Mouse (Mus musculus) kidney, adult 10 weeks (tissue): ENCODE results near the gene Rnf19b. TPM values are rescaled to one million over a fixed set of nuclear protein-coding genes. Genes with fewer than 3 reads are reported as not detected.

Experiments used
- polyA plus RNA-seq: library from polyadenylated mRNA; stranded (reverse); fragments of 350-450 nt; fragmentation: Illumina TruSeq; extraction: RNeasy Lipid Tissue Mini Kit (QIAGEN cat#74804); gene quantifications from one replicate; pipeline ENCODE4 v1.2.3, GENCODE M21; 2014; ENCODE audit warnings: low read depth, low replicate concordance

Rnf19b gene
- 6.5 TPM for polyA plus RNA-seq

DNA sequence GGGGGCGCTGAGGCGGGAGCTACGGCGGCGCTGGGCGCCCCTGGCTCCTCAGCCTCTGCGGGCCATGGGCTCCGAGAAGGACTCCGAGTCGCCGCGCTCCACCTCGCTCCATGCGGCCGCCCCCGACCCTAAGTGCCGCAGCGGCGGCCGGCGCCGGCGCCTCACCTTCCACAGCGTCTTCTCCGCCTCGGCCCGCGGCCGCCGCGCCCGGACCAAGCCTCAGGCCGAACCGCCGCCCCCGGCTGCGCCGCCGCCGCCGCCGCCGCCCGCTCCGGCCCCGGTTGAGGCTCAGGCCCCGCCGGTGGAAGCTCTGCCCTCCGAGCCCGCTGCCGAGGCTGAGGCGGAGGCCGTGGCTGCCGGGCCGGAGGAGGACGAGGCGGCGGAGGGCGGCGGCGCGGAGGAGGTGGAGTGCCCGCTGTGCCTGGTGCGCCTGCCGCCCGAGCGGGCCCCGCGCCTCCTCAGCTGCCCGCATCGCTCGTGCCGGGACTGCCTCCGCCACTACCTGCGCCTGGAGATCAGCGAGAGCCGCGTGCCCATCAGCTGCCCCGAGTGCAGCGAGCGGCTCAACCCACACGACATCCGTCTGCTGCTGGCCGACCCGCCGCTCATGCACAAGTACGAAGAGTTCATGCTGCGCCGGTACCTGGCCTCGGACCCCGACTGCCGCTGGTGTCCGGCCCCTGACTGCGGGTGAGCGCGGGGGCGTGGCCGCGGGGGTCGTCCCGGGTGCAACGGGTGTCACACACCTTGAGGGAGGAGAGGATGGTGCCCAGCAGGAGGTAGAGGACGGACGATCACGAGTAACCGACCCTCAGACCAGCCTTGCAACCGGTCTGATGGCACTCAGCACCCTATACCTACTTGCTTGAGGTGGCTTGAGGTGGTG is at the start of gene Rnf19b:
Gene Rnf19b, plus strand, starts transcription at position 65 of the 886 bp plus-strand sequence.

DNA sequence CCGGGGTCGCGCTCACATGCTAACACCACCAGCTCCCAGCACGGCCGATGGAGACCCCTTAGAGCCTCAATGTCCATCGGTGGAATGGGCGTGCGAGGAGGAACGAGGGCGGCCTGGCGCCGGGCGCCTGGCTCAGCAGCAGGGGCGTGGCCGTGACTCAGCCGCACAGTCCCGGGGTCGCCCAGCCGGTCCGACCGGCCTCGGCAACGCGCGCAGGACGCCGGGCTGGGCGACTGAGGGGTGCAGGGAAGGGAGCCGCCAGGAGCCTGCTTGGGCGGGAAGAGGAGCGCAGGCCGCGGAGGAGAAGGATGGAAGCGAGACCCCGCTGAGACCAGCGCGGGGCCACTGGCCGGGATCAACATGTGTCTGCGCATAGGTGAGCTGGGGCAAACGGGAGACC is 47.3 kb downstream of the Rnf19b start, which contains the start of gene Tmem54:
Gene Tmem54, plus strand, starts transcription at position 193 of the 400 bp plus-strand sequence.

DNA sequence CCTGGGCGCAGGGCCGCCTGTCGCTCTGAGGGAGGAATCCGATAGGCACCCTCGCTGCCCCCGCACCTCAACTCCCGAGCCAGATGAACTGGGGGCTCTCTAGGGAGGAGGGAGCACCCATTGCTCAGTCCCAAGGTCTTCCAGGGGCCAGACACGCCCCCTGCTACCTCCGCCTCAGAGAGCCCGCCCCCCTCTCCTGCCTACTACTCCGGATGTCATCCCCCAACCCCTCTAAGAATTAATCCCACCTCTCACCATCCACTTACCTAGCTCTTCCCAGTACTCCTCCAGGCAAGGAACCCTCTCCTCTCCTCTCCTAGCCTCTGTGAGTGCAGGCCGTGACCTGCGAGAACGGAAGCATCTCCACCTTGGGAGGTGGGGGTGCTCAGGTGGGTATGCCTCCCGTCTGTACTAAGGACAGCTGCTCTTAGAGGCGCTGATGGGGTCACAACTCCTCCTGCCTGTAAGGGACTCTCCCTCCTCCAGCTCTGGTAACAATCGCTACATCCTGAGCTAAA is 63.6 kb downstream of the Rnf19b start, which contains the start of gene Hpca:
Gene Hpca, minus strand, starts transcription at position 468 of the 518 bp plus-strand sequence.

Other genes starting within 250 kb of the Rnf19b start
- 0.61 TPM for gene Trim62, start 174.7 kb upstream of the Rnf19b start, polyA plus RNA-seq
- 0.85 TPM for gene Azin2, start 95.8 kb upstream of the Rnf19b start, polyA plus RNA-seq
- 48.5 TPM for gene Ak2, start 66.3 kb upstream of the Rnf19b start, polyA plus RNA-seq
- not detected for gene Tmem54, start 47.3 kb downstream of the Rnf19b start, polyA plus RNA-seq
- gene Hpca, start 63.8 kb downstream of the Rnf19b start, polyA plus RNA-seq = not detected
- gene Fndc5, start 78.7 kb downstream of the Rnf19b start, polyA plus RNA-seq = 0.57 TPM
- gene S100pbp, start 131.5 kb downstream of the Rnf19b start, polyA plus RNA-seq = 42.2 TPM
- 4.7 TPM for gene Yars, start 131.5 kb downstream of the Rnf19b start, polyA plus RNA-seq
- gene C77080, start 203.1 kb downstream of the Rnf19b start, polyA plus RNA-seq = 3.2 TPM
- gene Sync, start 229.3 kb downstream of the Rnf19b start, polyA plus RNA-seq = 0.28 TPM